Mouse (Mus musculus): ENCODE results near the gene Mrnip.
"Not testable (repeated sequence)": the region's sequence is repeated elsewhere in the genome, so short reads cannot be mapped to it uniquely, and the experiment has no call there.

Mrnip gene

GRCm38 (mm10) chr11:50174111-50174729 lies at the start of gene Mrnip:
Mrnip (plus strand) TSS chr11:50174444.
- DNase-seq (ENCODE audit: extremely low read depth, low read depth): not testable (repeated sequence)

- no peak for DNase-seq (ENCODE audit: extremely low read depth, low read depth)
Measured at GRCm38 (mm10) chr11:50127781-50128180, 46.5 kb upstream of the Mrnip start.

- peak; percentile 77 for DNase-seq (ENCODE audit: extremely low read depth, low read depth)
Measured at GRCm38 (mm10) chr11:50130811-50131766, 43.2 kb upstream of the Mrnip start, which contains the start of gene Tbc1d9b. Tbc1d9b (plus strand) TSS chr11:50131396.

- no peak for DNase-seq (ENCODE audit: extremely low read depth, low read depth)
Measured at GRCm38 (mm10) chr11:50131801-50132201, 42.4 kb upstream of the Mrnip start.

GRCm38 (mm10) chr11:50132265-50132664 lies 42.0 kb upstream of the Mrnip start:
- no peak for DNase-seq (ENCODE audit: extremely low read depth, low read depth)

- DNase-seq (ENCODE audit: extremely low read depth, low read depth): no peak
Measured at GRCm38 (mm10) chr11:50134136-50134859, 39.9 kb upstream of the Mrnip start.

GRCm38 (mm10) chr11:50138206-50138822 lies 35.9 kb upstream of the Mrnip start:
- DNase-seq (ENCODE audit: extremely low read depth, low read depth): no peak

- no peak for DNase-seq (ENCODE audit: extremely low read depth, low read depth)
Measured at GRCm38 (mm10) chr11:50139571-50139970, 34.7 kb upstream of the Mrnip start.

- no peak for DNase-seq (ENCODE audit: extremely low read depth, low read depth)
Measured at GRCm38 (mm10) chr11:50145529-50145928, 28.7 kb upstream of the Mrnip start.

GRCm38 (mm10) chr11:50146121-50146520 lies 28.1 kb upstream of the Mrnip start:
- no peak for DNase-seq (ENCODE audit: extremely low read depth, low read depth)

- no peak for DNase-seq (ENCODE audit: extremely low read depth, low read depth)
Measured at GRCm38 (mm10) chr11:50147267-50147957, 26.8 kb upstream of the Mrnip start.

- DNase-seq (ENCODE audit: extremely low read depth, low read depth): no peak
Measured at GRCm38 (mm10) chr11:50147958-50148476, 26.2 kb upstream of the Mrnip start.

GRCm38 (mm10) chr11:50149200-50149599 lies 25.0 kb upstream of the Mrnip start:
- no peak for DNase-seq (ENCODE audit: extremely low read depth, low read depth)

- no peak for DNase-seq (ENCODE audit: extremely low read depth, low read depth)
Measured at GRCm38 (mm10) chr11:50149603-50150150, 24.6 kb upstream of the Mrnip start.

GRCm38 (mm10) chr11:50151374-50151773 lies 22.9 kb upstream of the Mrnip start:
- no peak for DNase-seq (ENCODE audit: extremely low read depth, low read depth)

GRCm38 (mm10) chr11:50154166-50154565 lies 20.1 kb upstream of the Mrnip start:
- no peak for DNase-seq (ENCODE audit: extremely low read depth, low read depth)

GRCm38 (mm10) chr11:50154777-50155520 lies 19.3 kb upstream of the Mrnip start:
- no peak for DNase-seq (ENCODE audit: extremely low read depth, low read depth)

GRCm38 (mm10) chr11:50155785-50156184 lies 18.5 kb upstream of the Mrnip start:
- DNase-seq (ENCODE audit: extremely low read depth, low read depth): no peak

GRCm38 (mm10) chr11:50156725-50157258 lies 17.5 kb upstream of the Mrnip start:
- DNase-seq (ENCODE audit: extremely low read depth, low read depth): no peak
